Mouse (Mus musculus): ENCODE measurements around the gene Baz2b. TPM values are rescaled to one million over a fixed set of nuclear protein-coding genes. Genes with fewer than 3 reads are reported as not detected.

Baz2b gene
- total RNA-seq, 2 experiments from 2014 or later: 70.1 to 95.7 TPM

GRCm38 (mm10) chr2:60054808-60055535 is 154.7 kb downstream of the Baz2b start:
- ATAC-seq (replicated peaks; ENCODE audit: poor library complexity): no peak

- ATAC-seq (replicated peaks; ENCODE audit: poor library complexity): no peak
Measured at GRCm38 (mm10) chr2:60053222-60054010, 156.2 kb downstream of the Baz2b start.

GRCm38 (mm10) chr2:60050667-60051460 is 158.8 kb downstream of the Baz2b start:
- ATAC-seq (replicated peaks; ENCODE audit: poor library complexity): peak; percentile 51

GRCm38 (mm10) chr2:60049889-60050288 is 159.8 kb downstream of the Baz2b start:
- ATAC-seq (replicated peaks; ENCODE audit: poor library complexity): no peak; the same call in 1 of the 2 replicates

- ATAC-seq (replicated peaks; ENCODE audit: poor library complexity): no peak
Measured at GRCm38 (mm10) chr2:60049351-60049750, 160.3 kb downstream of the Baz2b start.

- ATAC-seq (replicated peaks; ENCODE audit: poor library complexity): peak; percentile 78
Measured at GRCm38 (mm10) chr2:60045995-60046394, 163.6 kb downstream of the Baz2b start.

- ATAC-seq (replicated peaks; ENCODE audit: poor library complexity): peak; percentile 52
Measured at GRCm38 (mm10) chr2:60044988-60045387, 164.7 kb downstream of the Baz2b start.

- no peak for ATAC-seq (replicated peaks; ENCODE audit: poor library complexity)
Measured at GRCm38 (mm10) chr2:60044540-60044939, 165.1 kb downstream of the Baz2b start.

GRCm38 (mm10) chr2:60042699-60043098 is 166.9 kb downstream of the Baz2b start:
- ATAC-seq (replicated peaks; ENCODE audit: poor library complexity): no peak

- ATAC-seq (replicated peaks; ENCODE audit: poor library complexity): no peak
Measured at GRCm38 (mm10) chr2:60041485-60042274, 168.0 kb downstream of the Baz2b start.

- no peak for ATAC-seq (replicated peaks; ENCODE audit: poor library complexity)
Measured at GRCm38 (mm10) chr2:60040162-60040561, 169.5 kb downstream of the Baz2b start.

- peak; percentile 89 for ATAC-seq (replicated peaks; ENCODE audit: poor library complexity)
Measured at GRCm38 (mm10) chr2:60037011-60037551, 172.6 kb downstream of the Baz2b start.

- ATAC-seq (replicated peaks; ENCODE audit: poor library complexity): no peak
Measured at GRCm38 (mm10) chr2:60036361-60036760, 173.3 kb downstream of the Baz2b start.

- peak; percentile 87 for ATAC-seq (replicated peaks; ENCODE audit: poor library complexity)
Measured at GRCm38 (mm10) chr2:60030991-60031390, 178.6 kb downstream of the Baz2b start.

- ATAC-seq (replicated peaks; ENCODE audit: poor library complexity): no peak
Measured at GRCm38 (mm10) chr2:60029020-60029419, 180.6 kb downstream of the Baz2b start.

GRCm38 (mm10) chr2:60027166-60027565 is 182.5 kb downstream of the Baz2b start:
- ATAC-seq (replicated peaks; ENCODE audit: poor library complexity): no peak

- no peak for ATAC-seq (replicated peaks; ENCODE audit: poor library complexity)
Measured at GRCm38 (mm10) chr2:60026554-60026953, 183.1 kb downstream of the Baz2b start.

- ATAC-seq (replicated peaks; ENCODE audit: poor library complexity): no peak
Measured at GRCm38 (mm10) chr2:60023777-60024176, 185.9 kb downstream of the Baz2b start.

- ATAC-seq (replicated peaks; ENCODE audit: poor library complexity): no peak
Measured at GRCm38 (mm10) chr2:60021556-60021955, 188.1 kb downstream of the Baz2b start.

- no peak for ATAC-seq (replicated peaks; ENCODE audit: poor library complexity)
Measured at GRCm38 (mm10) chr2:60021138-60021537, 188.5 kb downstream of the Baz2b start.

Data from megakaryocyte progenitor cell, adult 5-6 weeks (primary cell).